Mouse (Mus musculus): ENCODE results near the gene Zfp827.

Gene Zfp827

GRCm38 (mm10) chr8:79209641-79210358 lies 181.6 kb downstream of the Zfp827 start:
- no peak for DNase-seq (ENCODE audit: low spot score in 2 of 2)

GRCm38 (mm10) chr8:79211630-79212029 lies 183.4 kb downstream of the Zfp827 start:
- DNase-seq (ENCODE audit: low spot score in 2 of 2): no peak

- DNase-seq (ENCODE audit: low spot score in 2 of 2): no peak
Observed at GRCm38 (mm10) chr8:79222106-79222751, 194.0 kb downstream of the Zfp827 start.

GRCm38 (mm10) chr8:79222752-79223141 lies 194.5 kb downstream of the Zfp827 start:
- no peak for DNase-seq (ENCODE audit: low spot score in 2 of 2)

- DNase-seq (ENCODE audit: low spot score in 2 of 2): no peak
Observed at GRCm38 (mm10) chr8:79224363-79224762, 196.1 kb downstream of the Zfp827 start.

GRCm38 (mm10) chr8:79225586-79225985 lies 197.3 kb downstream of the Zfp827 start:
- no peak for DNase-seq (ENCODE audit: low spot score in 2 of 2)

GRCm38 (mm10) chr8:79226046-79226445 lies 197.8 kb downstream of the Zfp827 start:
- DNase-seq (ENCODE audit: low spot score in 2 of 2): no peak

GRCm38 (mm10) chr8:79227194-79227593 lies 199.0 kb downstream of the Zfp827 start:
- no peak for DNase-seq (ENCODE audit: low spot score in 2 of 2)

- no peak for DNase-seq (ENCODE audit: low spot score in 2 of 2)
Observed at GRCm38 (mm10) chr8:79227916-79228315, 199.7 kb downstream of the Zfp827 start.

GRCm38 (mm10) chr8:79229266-79229888 lies 201.1 kb downstream of the Zfp827 start:
- no peak for DNase-seq (ENCODE audit: low spot score in 2 of 2)

- no peak for DNase-seq (ENCODE audit: low spot score in 2 of 2)
Observed at GRCm38 (mm10) chr8:79239320-79239719, 211.1 kb downstream of the Zfp827 start.

- DNase-seq (ENCODE audit: low spot score in 2 of 2): no peak
Observed at GRCm38 (mm10) chr8:79239996-79240395, 211.8 kb downstream of the Zfp827 start.

Data from left cerebral cortex, adult 9 months (tissue).